Mouse (Mus musculus): ENCODE data around the gene Trim29. TPM values are rescaled to one million over a fixed set of nuclear protein-coding genes. Genes with fewer than 3 reads are reported as not detected.
A peak's percentile ranks its signal among the peaks of the same experiment; 100 is the strongest.

Gene Trim29
- total and polyA plus RNA-seq, 3 experiments: not detected

GRCm38 (mm10) chr9:43284284-43284683 is 26.4 kb upstream of the Trim29 start:
- Histone ChIP-seq H3K4me3 (ENCODE audit: low read depth, low read length) (no peak overlapping the region), H3K9me3 (replicated peaks) (peaks cover 5% of the 10 kb centered on the region), H3K27me3 (ENCODE audit: insufficient read depth, low read length) (peaks cover 41% of the 10 kb centered on the region), H3K4me1 (ENCODE audit: insufficient read depth, low read depth, low read length) (no peaks in the 10 kb centered on the region), H3K36me3 (replicated peaks) (no peaks in the 10 kb centered on the region)
- DNase-seq (ENCODE audit: low spot score) (peak; percentile 51), ATAC-seq (ENCODE audit: extremely low read depth, insufficient number of reproducible peaks, low FRiP score, poor library complexity, severe bottlenecking) (peak; percentile 28; the same call in 1 of the 2 replicates)
- no peak for TF ChIP-seq GATA1 (IDR thresholded peaks at IDR 0.05; ENCODE audit: borderline replicate concordance, low read length)
- no peak for TF ChIP-seq POLR2AphosphoS5 (IDR thresholded peaks at IDR 0.05; ENCODE audit: insufficient replicate concordance, low read depth, low read length)
- TF ChIP-seq GATA2 (IDR thresholded peaks at IDR 0.05; ENCODE audit: borderline replicate concordance, low read depth, low read length): no peak
- peak; percentile 72 for TF ChIP-seq CTCF (IDR thresholded peaks at IDR 0.05; ENCODE audit: low read depth, low read length)

- no peak for TF ChIP-seq POLR2AphosphoS5 (IDR thresholded peaks at IDR 0.05; ENCODE audit: insufficient replicate concordance, low read depth, low read length)
- TF ChIP-seq TAL1 (conservative IDR thresholded peaks at IDR 0.05; ENCODE audit: low read depth, low read length): no peak
- no peak for TF ChIP-seq GATA2 (IDR thresholded peaks at IDR 0.05; ENCODE audit: borderline replicate concordance, low read depth, low read length)
- no peak for TF ChIP-seq CTCF (IDR thresholded peaks at IDR 0.05; ENCODE audit: low read depth, low read length)
- no peak for TF ChIP-seq GATA1 (IDR thresholded peaks at IDR 0.05; ENCODE audit: borderline replicate concordance, low read length)
- Histone ChIP-seq H3K4me3 (ENCODE audit: low read depth, low read length) (no peak overlapping the region), H3K4me1 (ENCODE audit: insufficient read depth, low read depth, low read length) (no peaks in the 10 kb centered on the region), H3K9me3 (replicated peaks) (peaks cover 8% of the 10 kb centered on the region), H3K36me3 (replicated peaks) (no peaks in the 10 kb centered on the region), H3K27me3 (ENCODE audit: insufficient read depth, low read length) (peaks cover 38% of the 10 kb centered on the region)
- DNase-seq (ENCODE audit: low spot score) (no peak), ATAC-seq (ENCODE audit: extremely low read depth, insufficient number of reproducible peaks, low FRiP score, poor library complexity, severe bottlenecking) (no peak)
Observed at GRCm38 (mm10) chr9:43285281-43285680, 25.4 kb upstream of the Trim29 start.

- Histone ChIP-seq H3K4me3 (ENCODE audit: low read depth, low read length) (no peak overlapping the region), H3K9me3 (replicated peaks) (peaks cover 8% of the 10 kb centered on the region), H3K4me1 (ENCODE audit: insufficient read depth, low read depth, low read length) (no peaks in the 10 kb centered on the region), H3K36me3 (replicated peaks) (no peaks in the 10 kb centered on the region), H3K27me3 (ENCODE audit: insufficient read depth, low read length) (peaks cover 30% of the 10 kb centered on the region)
- DNase-seq (ENCODE audit: low spot score) (no peak), ATAC-seq (ENCODE audit: extremely low read depth, insufficient number of reproducible peaks, low FRiP score, poor library complexity, severe bottlenecking) (no peak)
- TF ChIP-seq TAL1 (conservative IDR thresholded peaks at IDR 0.05; ENCODE audit: low read depth, low read length) (no peak), CTCF (IDR thresholded peaks at IDR 0.05; ENCODE audit: low read depth, low read length) (peak; percentile 60), GATA1 (IDR thresholded peaks at IDR 0.05; ENCODE audit: borderline replicate concordance, low read length) (no peak), GATA2 (IDR thresholded peaks at IDR 0.05; ENCODE audit: borderline replicate concordance, low read depth, low read length) (no peak)
Observed at GRCm38 (mm10) chr9:43286870-43287269, 23.8 kb upstream of the Trim29 start.

- TF ChIP-seq TAL1 (conservative IDR thresholded peaks at IDR 0.05; ENCODE audit: low read depth, low read length): no peak
- no peak for TF ChIP-seq POLR2AphosphoS5 (IDR thresholded peaks at IDR 0.05; ENCODE audit: insufficient replicate concordance, low read depth, low read length)
- TF ChIP-seq GATA2 (IDR thresholded peaks at IDR 0.05; ENCODE audit: borderline replicate concordance, low read depth, low read length): no peak
- TF ChIP-seq CTCF (IDR thresholded peaks at IDR 0.05; ENCODE audit: low read depth, low read length): no peak
- no peak for TF ChIP-seq GATA1 (IDR thresholded peaks at IDR 0.05; ENCODE audit: borderline replicate concordance, low read length)
- Histone ChIP-seq H3K36me3 (replicated peaks) (no peaks in the 10 kb centered on the region), H3K4me3 (ENCODE audit: low read depth, low read length) (no peak overlapping the region), H3K4me1 (ENCODE audit: insufficient read depth, low read depth, low read length) (no peaks in the 10 kb centered on the region), H3K9me3 (replicated peaks) (peaks cover 3% of the 10 kb centered on the region; the same call in 1 of the 2 replicates), H3K27me3 (ENCODE audit: insufficient read depth, low read length) (peaks cover 7% of the 10 kb centered on the region; the same call in 1 of the 2 replicates)
- ATAC-seq (ENCODE audit: extremely low read depth, insufficient number of reproducible peaks, low FRiP score, poor library complexity, severe bottlenecking) (no peak), DNase-seq (ENCODE audit: low spot score) (no peak)
Observed at GRCm38 (mm10) chr9:43293058-43293457, 17.6 kb upstream of the Trim29 start.

GRCm38 (mm10) chr9:43300394-43300793 is 10.3 kb upstream of the Trim29 start:
- H3K4me1 ChIP-seq (ENCODE audit: insufficient read depth, low read depth, low read length): no peaks in the 10 kb centered on the region
- no peak for TF ChIP-seq GATA1 (IDR thresholded peaks at IDR 0.05; ENCODE audit: borderline replicate concordance, low read length)
- TF ChIP-seq GATA2 (IDR thresholded peaks at IDR 0.05; ENCODE audit: borderline replicate concordance, low read depth, low read length): no peak
- DNase-seq (ENCODE audit: low spot score) (no peak), ATAC-seq (ENCODE audit: extremely low read depth, insufficient number of reproducible peaks, low FRiP score, poor library complexity, severe bottlenecking) (no peak)
- H3K36me3 ChIP-seq (replicated peaks): no peaks in the 10 kb centered on the region
- no peak overlapping the region for H3K4me3 ChIP-seq (ENCODE audit: low read depth, low read length)
- peaks cover 8% of the 10 kb centered on the region for H3K27me3 ChIP-seq (ENCODE audit: insufficient read depth, low read length)
- peaks cover 10% of the 10 kb centered on the region for H3K9me3 ChIP-seq (replicated peaks)

- peaks cover 6% of the 10 kb centered on the region for H3K27me3 ChIP-seq (ENCODE audit: insufficient read depth, low read length)
- peaks cover 13% of the 10 kb centered on the region for H3K9me3 ChIP-seq (replicated peaks)
- H3K36me3 ChIP-seq (replicated peaks): no peaks in the 10 kb centered on the region
- DNase-seq (ENCODE audit: low spot score) (no peak), ATAC-seq (ENCODE audit: extremely low read depth, insufficient number of reproducible peaks, low FRiP score, poor library complexity, severe bottlenecking) (no peak)
- H3K4me1 ChIP-seq (ENCODE audit: insufficient read depth, low read depth, low read length): 0 out of 2 replicates have a peak, but pooled peaks cover 2% of the 10 kb centered on the region
- no peak for TF ChIP-seq CTCF (IDR thresholded peaks at IDR 0.05; ENCODE audit: low read depth, low read length)
- no peak for TF ChIP-seq POLR2AphosphoS5 (IDR thresholded peaks at IDR 0.05; ENCODE audit: insufficient replicate concordance, low read depth, low read length)
- TF ChIP-seq TAL1 (conservative IDR thresholded peaks at IDR 0.05; ENCODE audit: low read depth, low read length): no peak
- TF ChIP-seq GATA2 (IDR thresholded peaks at IDR 0.05; ENCODE audit: borderline replicate concordance, low read depth, low read length): no peak
- no peak for TF ChIP-seq GATA1 (IDR thresholded peaks at IDR 0.05; ENCODE audit: borderline replicate concordance, low read length)
- H3K4me3 ChIP-seq (ENCODE audit: low read depth, low read length): no peak overlapping the region
Observed at GRCm38 (mm10) chr9:43302989-43303388, 7.7 kb upstream of the Trim29 start.

- H3K36me3 ChIP-seq (replicated peaks): no peaks in the 10 kb centered on the region
- no peak for TF ChIP-seq POLR2AphosphoS5 (IDR thresholded peaks at IDR 0.05; ENCODE audit: insufficient replicate concordance, low read depth, low read length)
- no peak for TF ChIP-seq GATA2 (IDR thresholded peaks at IDR 0.05; ENCODE audit: borderline replicate concordance, low read depth, low read length)
- no peak for TF ChIP-seq CTCF (IDR thresholded peaks at IDR 0.05; ENCODE audit: low read depth, low read length)
- no peak for TF ChIP-seq TAL1 (conservative IDR thresholded peaks at IDR 0.05; ENCODE audit: low read depth, low read length)
- TF ChIP-seq GATA1 (IDR thresholded peaks at IDR 0.05; ENCODE audit: borderline replicate concordance, low read length): no peak
- ATAC-seq (ENCODE audit: extremely low read depth, insufficient number of reproducible peaks, low FRiP score, poor library complexity, severe bottlenecking) (no peak), DNase-seq (ENCODE audit: low spot score) (no peak)
- peaks cover 3% of the 10 kb centered on the region for H3K27me3 ChIP-seq (ENCODE audit: insufficient read depth, low read length)
- peaks cover 19% of the 10 kb centered on the region for H3K9me3 ChIP-seq (replicated peaks)
- 0 out of 2 replicates have a peak, but pooled peaks cover 2% of the 10 kb centered on the region for H3K4me1 ChIP-seq (ENCODE audit: insufficient read depth, low read depth, low read length)
- no peak overlapping the region for H3K4me3 ChIP-seq (ENCODE audit: low read depth, low read length)
Observed at GRCm38 (mm10) chr9:43305882-43306281, 4.8 kb upstream of the Trim29 start.

Measured in G1E (cell line).